Mouse (Mus musculus): ENCODE data around the gene Zdhhc7. TPM values are rescaled to one million over a fixed set of nuclear protein-coding genes. Genes with fewer than 3 reads are reported as not detected.

The Zdhhc7 gene
- polyA plus RNA-seq, 1 experiment from 2014 or later, result 24.4 TPM

GRCm38 (mm10) chr8:120103916-120104315 is 2.6 kb upstream of the Zdhhc7 start:
- Histone ChIP-seq H3K4me3 (ENCODE audit: low read depth, low read length) (no peak overlapping the region), H3K27me3 (ENCODE audit: control insufficient read depth, insufficient read depth, low read length) (no peaks in the 10 kb centered on the region), H3K9me3 (ENCODE audit: control insufficient read depth, low read length) (no peaks in the 10 kb centered on the region), H3K4me2 (replicated peaks; ENCODE audit: low read depth) (no peak overlapping the region), H3K9ac (ENCODE audit: low read length) (no peak overlapping the region), H3K4me1 (replicated peaks; ENCODE audit: control insufficient read depth, insufficient read depth) (peaks cover 9% of the 10 kb centered on the region; the same call in 1 of the 2 replicates), H3K27ac (replicated peaks) (peak overlapping the region; percentile 49; the same call in 1 of the 2 replicates), H3K36me3 (ENCODE audit: control insufficient read depth, insufficient read depth, low read length) (no peaks in the 10 kb centered on the region)
- TF ChIP-seq EP300 (optimal IDR thresholded peaks at IDR 0.05) (no peak), CTCF (IDR thresholded peaks at IDR 0.05; ENCODE audit: low read depth) (no peak)
- no peak for ATAC-seq (ENCODE audit: low FRiP score, low TSS enrichment)
- no peak for DNase-seq (ENCODE audit: low spot score)
- WGBS, result 76% methylated on average over 9 of the region's 9 CpGs

GRCm38 (mm10) chr8:120100388-120101067 is 754 bp downstream of the Zdhhc7 start:
- H3K9me3 ChIP-seq (ENCODE audit: control insufficient read depth, low read length), result no peaks in the 10 kb centered on the region
- 1% methylated on average over 25 of the region's 25 CpGs for WGBS
- no peak for TF ChIP-seq CTCF (IDR thresholded peaks at IDR 0.05; ENCODE audit: low read depth)
- TF ChIP-seq EP300 (optimal IDR thresholded peaks at IDR 0.05), result no peak
- ATAC-seq (ENCODE audit: low FRiP score, low TSS enrichment), result no peak; the same call in 1 of the 2 replicates
- no peaks in the 10 kb centered on the region for H3K27me3 ChIP-seq (ENCODE audit: control insufficient read depth, insufficient read depth, low read length)
- H3K27ac ChIP-seq (replicated peaks), result peak overlapping the region; percentile 95
- peaks cover 9% of the 10 kb centered on the region; the same call in 1 of the 2 replicates for H3K4me1 ChIP-seq (replicated peaks; ENCODE audit: control insufficient read depth, insufficient read depth)
- DNase-seq (ENCODE audit: low spot score), result no peak
- peak overlapping the region; percentile 85 for H3K9ac ChIP-seq (ENCODE audit: low read length)
- H3K4me3 ChIP-seq (ENCODE audit: low read depth, low read length), result peak overlapping the region; percentile 90
- no peaks in the 10 kb centered on the region for H3K36me3 ChIP-seq (ENCODE audit: control insufficient read depth, insufficient read depth, low read length)
- peak overlapping the region; percentile 93 for H3K4me2 ChIP-seq (replicated peaks; ENCODE audit: low read depth)

GRCm38 (mm10) chr8:120096486-120096885 is 4.8 kb downstream of the Zdhhc7 start:
- no peaks in the 10 kb centered on the region for H3K27me3 ChIP-seq (ENCODE audit: control insufficient read depth, insufficient read depth, low read length)
- H3K36me3 ChIP-seq (ENCODE audit: control insufficient read depth, insufficient read depth, low read length), result peaks cover 12% of the 10 kb centered on the region; the same call in 1 of the 2 replicates
- H3K9me3 ChIP-seq (ENCODE audit: control insufficient read depth, low read length), result no peaks in the 10 kb centered on the region
- no peak overlapping the region for H3K4me2 ChIP-seq (replicated peaks; ENCODE audit: low read depth)
- ATAC-seq (ENCODE audit: low FRiP score, low TSS enrichment), result peak; percentile 71
- H3K27ac ChIP-seq (replicated peaks), result no peak overlapping the region
- TF ChIP-seq CTCF (IDR thresholded peaks at IDR 0.05; ENCODE audit: low read depth), result no peak
- TF ChIP-seq EP300 (optimal IDR thresholded peaks at IDR 0.05), result no peak
- WGBS, result 54% methylated on average over 2 of the region's 2 CpGs
- no peak overlapping the region for H3K4me3 ChIP-seq (ENCODE audit: low read depth, low read length)
- no peak overlapping the region for H3K9ac ChIP-seq (ENCODE audit: low read length)
- H3K4me1 ChIP-seq (replicated peaks; ENCODE audit: control insufficient read depth, insufficient read depth), result 0 out of 2 replicates have a peak, but pooled peaks cover 3% of the 10 kb centered on the region
- peak; percentile 67 for DNase-seq (ENCODE audit: low spot score)

GRCm38 (mm10) chr8:120094801-120095200 is 6.5 kb downstream of the Zdhhc7 start:
- Histone ChIP-seq H3K4me1 (replicated peaks; ENCODE audit: control insufficient read depth, insufficient read depth) (no peaks in the 10 kb centered on the region), H3K9me3 (ENCODE audit: control insufficient read depth, low read length) (no peaks in the 10 kb centered on the region), H3K4me2 (replicated peaks; ENCODE audit: low read depth) (no peak overlapping the region), H3K36me3 (ENCODE audit: control insufficient read depth, insufficient read depth, low read length) (peaks cover 20% of the 10 kb centered on the region), H3K27ac (replicated peaks) (no peak overlapping the region), H3K9ac (ENCODE audit: low read length) (no peak overlapping the region), H3K27me3 (ENCODE audit: control insufficient read depth, insufficient read depth, low read length) (no peaks in the 10 kb centered on the region), H3K4me3 (ENCODE audit: low read depth, low read length) (no peak overlapping the region)
- 73% methylated on average over 10 of the region's 10 CpGs for WGBS
- TF ChIP-seq EP300 (optimal IDR thresholded peaks at IDR 0.05) (no peak), CTCF (IDR thresholded peaks at IDR 0.05; ENCODE audit: low read depth) (no peak)
- no peak for ATAC-seq (ENCODE audit: low FRiP score, low TSS enrichment)
- DNase-seq (ENCODE audit: low spot score), result no peak

GRCm38 (mm10) chr8:120093103-120093502 is 8.2 kb downstream of the Zdhhc7 start:
- ATAC-seq (ENCODE audit: low FRiP score, low TSS enrichment) (no peak), DNase-seq (ENCODE audit: low spot score) (no peak)
- Histone ChIP-seq H3K4me2 (replicated peaks; ENCODE audit: low read depth) (no peak overlapping the region), H3K36me3 (ENCODE audit: control insufficient read depth, insufficient read depth, low read length) (peaks cover 21% of the 10 kb centered on the region), H3K9ac (ENCODE audit: low read length) (no peak overlapping the region), H3K27ac (replicated peaks) (no peak overlapping the region), H3K4me3 (ENCODE audit: low read depth, low read length) (no peak overlapping the region), H3K4me1 (replicated peaks; ENCODE audit: control insufficient read depth, insufficient read depth) (no peaks in the 10 kb centered on the region), H3K9me3 (ENCODE audit: control insufficient read depth, low read length) (no peaks in the 10 kb centered on the region), H3K27me3 (ENCODE audit: control insufficient read depth, insufficient read depth, low read length) (no peaks in the 10 kb centered on the region)
- 95% methylated on average over 3 of the region's 3 CpGs for WGBS
- no peak for TF ChIP-seq EP300 (optimal IDR thresholded peaks at IDR 0.05)
- TF ChIP-seq CTCF (IDR thresholded peaks at IDR 0.05; ENCODE audit: low read depth), result no peak

- Histone ChIP-seq H3K4me1 (replicated peaks; ENCODE audit: control insufficient read depth, insufficient read depth) (no peaks in the 10 kb centered on the region), H3K36me3 (ENCODE audit: control insufficient read depth, insufficient read depth, low read length) (peaks cover 39% of the 10 kb centered on the region), H3K27me3 (ENCODE audit: control insufficient read depth, insufficient read depth, low read length) (no peaks in the 10 kb centered on the region), H3K9ac (ENCODE audit: low read length) (no peak overlapping the region), H3K4me3 (ENCODE audit: low read depth, low read length) (no peak overlapping the region), H3K9me3 (ENCODE audit: control insufficient read depth, low read length) (no peaks in the 10 kb centered on the region), H3K27ac (replicated peaks) (no peak overlapping the region), H3K4me2 (replicated peaks; ENCODE audit: low read depth) (no peak overlapping the region)
- ATAC-seq (ENCODE audit: low FRiP score, low TSS enrichment) (no peak), DNase-seq (ENCODE audit: low spot score) (no peak)
- TF ChIP-seq EP300 (optimal IDR thresholded peaks at IDR 0.05) (no peak), CTCF (IDR thresholded peaks at IDR 0.05; ENCODE audit: low read depth) (no peak)
- whole genome bisulfite sequencing, result 94% methylated on average over 3 of the region's 3 CpGs
These were observed 10.2 kb downstream of the Zdhhc7 start for GRCm38 (mm10) chr8:120091032-120091431.
